Mouse (Mus musculus) cerebral cortex, adult 2 months (tissue): ENCODE measurements around the gene St6galnac4.

Source experiments
- WGBS: fragments of 180-500 bp; shearing (Covaris S2); methylation state at CpG from one replicate; pipeline ENCODE4 v1.1.7; 2018; 5-methylcytosine and 5-hydroxymethylcytosine counted together

Gene St6galnac4

DNA sequence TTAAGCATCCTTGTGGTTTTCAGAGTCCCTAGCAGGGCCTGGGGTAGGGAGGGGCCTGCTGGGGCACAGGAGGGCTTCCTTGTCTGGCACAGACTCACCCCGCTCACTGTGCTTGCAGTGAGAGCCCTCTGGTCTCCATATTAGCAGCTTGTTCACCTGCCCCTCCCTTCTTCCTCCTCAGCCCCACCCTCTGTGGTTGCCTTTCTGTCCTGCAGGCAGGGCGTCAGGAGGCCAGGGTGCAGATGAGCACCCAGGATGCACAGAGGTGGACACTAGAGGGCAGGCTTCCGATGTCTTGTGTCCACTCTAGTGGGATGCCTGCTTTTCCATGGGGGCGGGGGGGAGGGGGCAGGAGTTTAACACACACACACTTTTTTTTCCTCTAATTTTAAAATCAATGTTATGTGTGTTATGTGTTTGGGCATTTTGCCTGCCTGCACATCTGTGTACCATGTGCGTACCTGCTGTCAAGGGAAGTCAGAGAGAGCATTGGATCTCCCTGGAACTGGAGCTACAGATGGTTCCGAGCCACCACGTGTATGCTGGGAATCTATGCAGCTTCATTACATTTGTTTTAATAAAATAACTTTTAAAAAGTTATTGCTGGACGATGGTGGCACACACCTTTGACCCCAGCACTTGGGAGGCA lies 14.6 kb downstream of the St6galnac4 start:
- WGBS = 33% methylated on average over 8 of the region's 8 CpGs

DNA sequence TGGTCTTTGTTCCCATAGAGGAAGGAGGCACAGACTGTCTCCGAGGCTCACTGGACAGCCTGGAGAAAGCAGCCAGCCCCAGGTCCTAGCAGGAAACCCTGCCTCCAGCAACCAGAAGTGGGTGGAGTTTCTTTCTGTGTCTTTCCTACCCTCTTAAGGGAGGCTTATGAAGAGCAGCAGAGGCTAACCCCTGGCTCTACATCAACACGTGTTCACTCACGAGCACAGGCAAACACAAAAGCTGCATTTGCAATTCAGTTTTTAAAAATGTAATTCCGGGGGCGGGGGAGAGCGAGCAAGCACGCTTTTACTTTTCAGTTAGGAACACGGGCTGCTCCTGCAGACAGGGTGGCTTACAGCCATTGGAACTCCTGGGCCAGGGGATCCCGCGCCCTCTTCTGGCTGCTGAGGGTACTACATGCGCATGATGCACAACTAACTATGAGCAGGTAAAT lies 15.7 kb downstream of the St6galnac4 start:
- under 1% methylated on average over 11 of the region's 11 CpGs for WGBS

DNA sequence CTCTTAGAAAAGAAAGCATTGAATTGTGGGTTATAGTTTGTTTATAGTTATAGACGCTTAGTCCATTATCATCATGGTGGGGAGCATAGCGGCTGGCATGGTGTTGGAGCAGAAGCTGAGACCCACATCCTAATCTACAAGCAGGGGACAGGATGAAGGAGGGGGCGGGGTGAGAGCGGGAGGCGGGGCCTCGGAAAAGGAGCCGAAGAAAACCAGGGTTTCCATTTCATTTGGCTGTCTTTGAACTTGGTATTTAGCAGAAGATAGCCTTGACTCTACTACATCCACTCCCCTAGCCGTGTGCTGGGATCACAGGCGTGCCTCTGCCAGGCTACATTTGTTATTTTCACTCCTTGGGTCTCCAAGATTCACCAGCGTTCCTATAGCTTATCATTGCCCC lies 17.7 kb downstream of the St6galnac4 start:
- WGBS = 46% methylated on average over 10 of the region's 10 CpGs

DNA sequence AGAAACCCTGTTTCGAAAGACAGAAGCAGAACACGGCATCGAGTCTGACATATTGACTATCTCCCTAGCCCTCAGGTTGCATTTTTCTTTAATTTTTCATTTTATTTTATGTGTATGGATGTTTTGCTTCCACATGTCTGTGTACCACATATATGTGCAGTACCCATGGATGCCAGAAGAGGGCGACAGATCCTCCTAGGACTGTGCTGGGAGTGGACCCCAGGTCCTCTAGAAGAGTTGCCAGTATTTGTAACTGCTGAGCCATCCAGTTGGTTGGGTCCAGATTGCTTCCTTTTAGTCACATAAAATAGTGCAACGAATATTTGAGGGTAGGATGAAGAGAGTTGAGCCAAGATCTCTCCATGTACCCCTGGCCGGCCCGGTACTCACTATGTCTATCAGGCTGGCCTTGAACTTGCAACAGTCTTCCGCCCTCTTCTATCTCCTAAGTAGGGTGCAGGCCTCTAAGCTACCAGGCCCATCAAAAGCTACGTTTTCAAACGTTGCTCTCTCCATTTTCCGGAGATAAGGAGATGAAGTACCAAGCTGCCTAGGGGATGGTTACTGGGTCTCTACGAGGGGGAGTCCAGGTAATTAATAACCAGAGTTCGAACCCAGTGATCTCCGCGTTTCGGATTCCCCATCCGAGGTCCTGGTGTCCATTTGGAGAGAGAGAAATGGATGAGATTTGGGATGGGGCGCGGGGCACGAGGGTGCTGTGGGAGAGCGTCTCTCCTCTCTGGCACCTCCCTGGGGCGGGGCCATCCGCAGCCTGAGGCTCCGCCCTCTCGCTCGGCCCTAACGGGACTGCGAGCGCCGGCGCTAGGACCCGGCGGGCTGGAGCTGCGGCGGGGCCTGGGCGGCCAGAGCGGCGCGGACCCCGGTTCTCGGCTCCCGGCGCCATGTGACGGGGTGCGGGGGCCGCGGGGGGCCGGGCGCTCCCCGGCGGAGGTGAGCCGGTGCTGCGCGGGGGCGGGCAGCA lies 19.6 kb downstream of the St6galnac4 start:
- 12% methylated on average over 53 of the region's 55 CpGs for WGBS

DNA sequence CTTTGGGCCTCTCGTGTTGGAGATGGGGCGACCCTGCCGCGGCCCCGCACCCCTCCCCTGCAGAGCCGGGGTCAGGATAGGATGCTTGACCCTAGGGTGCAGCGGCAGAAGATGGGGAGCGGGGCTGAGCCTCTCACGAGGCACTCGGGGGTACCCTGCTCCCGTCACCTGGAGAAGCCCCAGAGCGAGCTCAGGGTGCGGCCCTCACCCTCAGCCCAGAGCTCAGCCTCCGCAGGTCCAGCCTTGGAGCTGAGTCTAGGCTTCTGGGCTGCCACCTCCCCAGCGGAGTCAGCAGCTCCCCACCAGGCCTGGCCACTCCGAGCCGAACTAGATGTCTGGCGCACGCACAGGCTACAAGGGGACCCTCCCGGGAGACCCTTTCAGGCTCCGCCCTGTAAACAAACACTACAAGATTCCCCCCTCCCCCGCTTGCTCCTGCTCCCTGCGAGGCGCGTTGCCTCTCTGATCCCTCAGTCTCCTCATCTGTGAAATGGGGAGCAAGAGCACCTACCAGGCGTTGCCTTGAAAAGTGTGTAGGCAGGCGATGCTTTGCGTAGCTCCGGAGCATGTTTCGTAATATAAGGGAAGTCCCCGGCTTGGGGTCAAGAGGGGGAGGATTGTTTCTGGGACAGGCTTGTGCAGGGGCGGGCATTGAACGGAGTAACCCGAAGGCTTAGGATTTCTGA lies 20.5 kb downstream of the St6galnac4 start:
- WGBS = 6% methylated on average over 34 of the region's 34 CpGs

DNA sequence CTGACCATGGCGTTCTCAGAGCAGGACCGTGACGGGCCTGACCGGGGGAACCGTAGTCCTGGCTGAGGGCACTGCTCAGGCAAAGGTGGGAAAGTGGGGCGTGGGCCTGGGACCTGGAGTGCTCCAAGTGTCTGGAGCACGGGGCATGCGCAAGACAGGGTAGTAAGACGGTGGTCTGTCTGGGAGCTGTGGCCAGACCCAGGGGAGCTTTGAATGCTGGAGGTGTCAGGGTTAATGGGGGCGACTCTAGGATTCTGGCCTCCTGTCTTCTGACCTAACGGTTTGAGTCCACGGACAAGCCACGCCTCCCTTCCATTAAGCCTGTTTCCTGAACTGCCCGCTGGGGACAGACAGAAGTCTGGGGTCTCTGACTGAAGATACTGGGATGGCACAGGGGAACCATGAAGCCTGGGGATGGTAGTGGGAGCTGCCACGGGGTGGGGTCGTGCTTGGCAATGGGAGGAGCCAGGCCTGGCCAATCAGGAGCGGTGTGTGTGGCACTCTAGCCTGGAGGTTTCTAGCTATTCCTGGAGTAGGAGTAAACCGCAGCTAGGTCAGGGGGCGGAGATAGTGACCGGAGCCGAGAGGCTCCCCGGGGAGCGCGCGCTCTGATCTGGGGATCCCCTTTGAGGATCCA lies 21.4 kb downstream of the St6galnac4 start:
- 14% methylated on average over 25 of the region's 25 CpGs for WGBS

DNA sequence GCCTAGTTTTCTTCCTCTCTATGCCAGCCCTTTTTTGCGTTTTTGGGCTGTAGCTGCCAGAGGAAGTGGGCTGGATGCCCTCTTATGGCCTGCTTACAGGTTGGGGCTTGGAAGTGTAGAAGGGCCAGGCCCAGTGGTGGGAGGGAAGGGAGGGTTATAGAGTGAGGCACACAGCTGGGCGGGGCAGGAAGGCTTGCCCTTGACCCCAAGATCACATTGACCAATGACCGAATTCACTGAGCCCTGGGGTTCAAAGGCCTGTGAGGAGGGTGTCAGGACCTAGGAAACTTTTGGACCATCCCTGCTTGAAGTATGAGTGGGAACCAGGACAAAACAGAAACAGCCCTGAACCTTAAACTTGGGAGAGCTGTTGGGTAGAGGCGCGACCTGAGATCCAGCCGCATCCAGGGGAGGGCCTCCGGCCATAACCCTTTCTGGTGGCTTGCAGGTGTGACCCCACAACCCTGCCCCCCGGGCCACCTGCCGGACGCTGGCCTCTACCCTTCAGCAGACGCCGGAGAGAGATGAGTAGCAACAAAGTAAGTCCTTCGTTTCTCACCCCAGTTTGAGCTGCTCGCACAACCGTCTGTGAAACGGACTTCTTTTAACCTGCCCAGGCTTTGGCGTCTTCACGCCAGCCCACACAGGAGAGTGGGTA lies 22.0 kb downstream of the St6galnac4 start:
- 62% methylated on average over 18 of the region's 18 CpGs for WGBS

DNA sequence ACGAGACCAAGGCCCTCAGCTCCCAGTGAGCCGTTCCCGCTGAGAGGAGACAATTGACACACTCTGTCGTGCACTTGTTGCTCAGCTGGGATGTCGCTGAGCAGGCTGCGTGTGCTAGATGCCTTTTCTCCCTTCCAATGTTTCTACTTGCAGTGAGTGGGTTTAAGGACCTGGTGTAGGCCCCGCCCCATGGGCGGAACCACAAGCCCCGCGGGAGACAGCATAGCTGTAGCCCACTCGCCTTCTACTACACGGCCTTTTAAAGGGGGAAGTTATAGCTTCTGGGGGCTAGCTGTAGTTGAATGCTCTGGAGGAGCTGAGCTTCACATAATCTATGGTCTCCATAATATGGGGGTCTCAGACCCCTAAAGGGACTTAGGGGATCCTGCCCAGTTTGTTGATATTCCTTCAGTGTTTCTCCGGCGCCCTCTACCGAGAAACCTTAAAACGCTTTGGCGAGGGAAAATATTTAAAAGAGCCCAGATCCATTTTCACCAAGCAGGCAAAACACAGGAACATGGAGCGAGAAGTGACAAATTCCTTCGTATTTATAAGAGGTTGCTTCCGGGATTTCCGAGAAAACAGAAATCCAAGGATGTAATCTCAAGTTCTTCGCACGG lies 23.8 kb downstream of the St6galnac4 start:
- WGBS = 8% methylated on average over 23 of the region's 23 CpGs

DNA sequence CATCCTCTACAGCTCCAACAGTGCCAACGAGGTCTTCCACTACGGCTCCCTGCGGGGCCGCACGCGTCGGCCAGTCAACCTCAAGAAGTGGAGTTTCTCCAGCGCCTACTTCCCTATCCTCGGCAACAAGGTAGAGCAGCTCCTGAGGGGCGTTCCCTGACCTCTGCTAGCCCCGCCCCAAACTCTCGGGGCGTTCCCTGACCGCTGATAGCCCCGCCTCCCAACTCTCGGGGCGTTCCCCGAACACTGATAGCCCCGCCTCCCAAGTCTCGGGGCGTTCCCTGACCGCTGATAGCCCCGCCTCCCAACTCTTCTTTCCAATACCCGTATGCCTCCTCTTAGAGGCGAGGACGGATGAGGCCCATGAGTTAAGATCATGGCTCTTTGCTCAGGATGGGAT lies 25.4 kb downstream of the St6galnac4 start:
- WGBS = 80% methylated on average over 26 of the region's 26 CpGs

DNA sequence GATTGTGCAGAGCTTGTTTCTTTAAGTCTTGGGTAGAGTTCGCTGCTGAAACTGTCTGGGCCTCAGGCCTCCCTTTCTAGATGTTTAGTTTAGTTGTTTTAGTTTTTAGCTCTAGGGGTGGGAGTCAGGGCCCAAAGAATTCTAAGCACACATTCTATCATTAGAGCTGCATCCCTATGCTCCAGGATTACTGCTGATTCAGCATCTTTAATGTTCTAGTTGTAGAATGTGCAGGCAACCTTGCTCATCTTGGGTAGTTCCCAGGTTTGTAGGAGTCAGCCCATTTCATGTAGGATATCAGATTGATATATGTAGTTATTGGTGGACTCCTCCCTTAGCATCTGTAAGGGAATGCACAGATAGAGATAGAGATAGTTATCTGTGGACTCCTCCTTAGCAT lies 30.2 kb downstream of the St6galnac4 start:
- WGBS = 100% methylated on average over 1 of the region's 1 CpGs

DNA sequence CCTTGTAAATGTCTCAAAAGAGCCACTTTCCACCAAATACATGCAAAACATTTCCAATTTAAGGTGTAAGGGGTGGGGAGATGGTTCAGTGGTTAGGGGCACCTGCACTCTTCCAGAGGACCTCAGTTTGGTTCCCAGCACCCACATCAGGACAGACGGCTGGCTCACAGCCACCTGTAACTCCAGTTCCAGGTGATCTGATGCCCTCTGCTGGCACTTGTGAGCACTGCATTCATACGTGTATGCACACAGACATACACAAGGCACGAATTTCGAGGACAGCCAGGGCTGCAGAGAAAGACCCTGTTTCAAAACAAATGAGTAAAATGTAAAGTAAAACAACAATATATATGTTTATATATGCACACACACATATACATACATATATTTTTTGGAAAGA lies 30.7 kb downstream of the St6galnac4 start:
- 96% methylated on average over 4 of the region's 4 CpGs for WGBS

DNA sequence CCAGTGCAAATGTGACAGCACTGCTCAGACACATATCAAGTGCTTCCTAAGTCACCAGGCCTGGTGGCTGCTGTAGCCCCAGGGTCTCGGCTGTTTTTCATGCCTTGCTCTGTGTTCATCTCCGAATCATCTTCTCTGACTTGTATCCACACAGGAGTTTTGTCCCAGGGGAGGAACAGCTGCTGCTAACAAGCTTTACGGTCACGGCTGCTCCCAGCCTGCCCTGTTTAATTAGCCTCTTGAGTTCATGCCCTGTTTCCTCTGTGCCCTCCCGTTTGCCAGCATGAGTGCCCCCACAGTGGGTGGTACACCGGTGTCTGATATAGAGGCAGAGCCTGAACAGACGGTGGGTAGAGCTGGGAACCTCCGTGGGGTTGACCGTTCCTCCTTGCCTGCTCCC lies 31.2 kb downstream of the St6galnac4 start:
- WGBS = 78% methylated on average over 9 of the region's 9 CpGs

DNA sequence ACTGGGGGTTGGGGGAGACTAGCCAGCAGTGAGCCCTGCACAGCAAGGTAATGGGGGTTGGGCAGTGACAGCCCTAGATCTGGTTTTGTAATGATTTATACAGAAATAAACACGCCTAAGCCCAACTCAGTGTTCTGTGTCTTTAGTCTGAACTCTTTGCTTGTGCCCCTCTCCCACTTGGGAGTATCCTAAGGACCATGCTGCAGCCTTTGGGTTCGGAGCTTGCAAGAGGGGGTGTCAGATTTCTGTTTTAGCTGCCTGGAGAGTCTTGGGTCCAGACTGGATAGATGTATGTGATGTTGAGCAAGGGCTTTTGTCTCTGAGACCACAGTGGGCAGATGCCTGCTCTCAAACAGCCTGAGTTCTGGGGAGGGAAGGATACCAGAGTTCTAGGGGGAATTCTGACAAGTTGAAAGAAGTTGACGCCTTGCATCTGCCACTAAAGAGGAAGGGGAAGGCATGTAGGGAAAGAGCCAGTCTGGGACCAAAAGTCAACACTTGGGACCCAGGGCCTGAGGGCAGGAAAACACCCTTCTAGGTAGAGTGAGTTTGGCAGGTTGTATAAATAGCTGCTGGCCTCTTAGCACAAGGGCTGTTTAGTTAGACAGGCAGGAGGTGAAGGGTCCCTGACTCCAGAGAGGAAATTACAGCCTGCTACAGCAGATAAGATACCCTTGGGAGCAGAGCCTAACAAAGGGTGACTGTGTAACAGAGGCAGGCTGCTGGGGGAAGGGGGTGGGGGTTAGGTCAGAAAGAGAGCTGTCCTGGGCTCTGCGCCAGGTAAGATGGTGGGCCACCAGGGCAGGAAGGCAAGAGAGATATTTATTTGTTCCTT lies 34.0 kb downstream of the St6galnac4 start:
- 68% methylated on average over 4 of the region's 4 CpGs for WGBS

DNA sequence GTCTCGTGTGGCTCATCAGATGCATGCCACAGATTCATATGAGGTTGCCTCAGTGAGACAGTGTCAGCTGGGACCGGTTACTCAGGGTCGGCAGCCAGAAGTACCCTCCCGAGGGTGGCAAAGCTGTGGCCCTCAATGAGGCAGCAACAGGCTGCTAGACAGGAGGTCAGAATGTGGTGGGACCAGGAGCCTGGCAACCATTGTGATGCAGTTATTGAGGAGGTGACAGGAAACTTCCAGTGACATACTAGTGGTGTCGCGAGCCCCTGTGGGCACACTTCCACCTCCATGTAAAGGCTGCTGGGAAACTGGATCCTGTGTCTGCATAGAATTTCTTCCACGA lies 34.6 kb downstream of the St6galnac4 start, which contains the start of gene Ak1:
Gene Ak1, plus strand, starts transcription at position 242 of the 343 bp plus-strand sequence.
- 41% methylated on average over 7 of the region's 7 CpGs for WGBS

DNA sequence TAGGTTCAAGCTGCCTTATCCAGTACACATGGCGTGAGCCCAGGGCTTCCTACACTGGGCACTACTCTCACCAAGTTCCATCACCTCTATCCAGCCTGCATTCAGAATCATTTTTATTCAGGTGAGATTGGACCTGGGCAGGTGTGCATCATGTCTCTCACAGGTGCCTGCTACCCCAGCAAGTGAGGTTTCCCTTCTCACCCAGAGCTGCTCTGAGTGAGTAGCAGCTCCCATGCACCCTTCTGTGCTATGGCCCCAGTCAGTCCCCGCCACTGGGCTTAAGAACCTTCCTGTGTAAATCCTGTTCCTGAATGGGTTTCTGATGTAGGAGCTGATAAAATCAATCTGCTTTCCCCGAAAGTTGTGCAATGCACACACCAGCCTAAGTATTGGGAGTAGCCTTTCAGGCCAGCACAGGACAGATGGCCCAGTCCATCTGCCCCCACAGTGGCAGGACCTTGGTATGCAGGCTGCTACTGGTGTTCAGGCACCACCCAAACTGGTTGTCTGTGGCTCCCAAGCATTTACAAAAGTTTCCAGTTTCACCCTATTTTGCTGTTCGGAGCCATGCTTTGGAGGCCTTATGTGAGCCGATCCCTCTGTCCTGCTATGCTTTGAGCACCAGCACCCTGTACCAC lies 37.3 kb downstream of the St6galnac4 start:
- 87% methylated on average over 5 of the region's 5 CpGs for WGBS

DNA sequence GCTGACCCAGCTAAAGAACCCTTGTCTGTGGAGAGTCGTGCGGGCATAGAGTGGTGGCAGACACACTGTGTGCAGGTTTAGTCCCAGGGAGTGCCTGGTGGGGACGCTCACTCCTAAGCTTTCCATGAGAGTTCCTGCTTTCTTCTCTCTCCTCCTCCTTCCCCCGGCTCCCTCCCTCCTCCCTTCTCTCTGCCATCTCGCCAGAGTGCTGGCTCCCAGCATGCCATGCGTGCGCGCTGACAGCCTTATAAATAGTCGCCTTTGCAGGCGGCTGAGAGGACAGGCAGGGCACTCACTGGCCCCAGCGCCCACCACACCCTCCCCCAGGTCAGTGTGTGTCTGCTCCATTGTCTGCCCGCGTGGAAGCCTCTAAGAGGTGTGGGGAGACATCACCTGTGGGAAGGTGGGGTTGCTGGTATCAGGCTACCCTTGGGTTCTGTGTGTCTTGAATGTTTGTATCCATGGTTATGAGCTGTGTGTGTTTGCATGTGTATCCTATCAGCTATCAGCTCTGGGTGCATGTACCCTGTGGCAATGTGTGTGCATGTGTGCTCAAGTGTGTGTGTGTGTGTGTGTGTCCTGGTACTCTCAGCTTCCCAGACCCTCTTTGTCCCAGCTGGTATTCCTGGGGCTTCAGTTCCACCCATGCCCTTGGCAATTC lies 38.4 kb downstream of the St6galnac4 start:
- 5% methylated on average over 13 of the region's 13 CpGs for WGBS

DNA sequence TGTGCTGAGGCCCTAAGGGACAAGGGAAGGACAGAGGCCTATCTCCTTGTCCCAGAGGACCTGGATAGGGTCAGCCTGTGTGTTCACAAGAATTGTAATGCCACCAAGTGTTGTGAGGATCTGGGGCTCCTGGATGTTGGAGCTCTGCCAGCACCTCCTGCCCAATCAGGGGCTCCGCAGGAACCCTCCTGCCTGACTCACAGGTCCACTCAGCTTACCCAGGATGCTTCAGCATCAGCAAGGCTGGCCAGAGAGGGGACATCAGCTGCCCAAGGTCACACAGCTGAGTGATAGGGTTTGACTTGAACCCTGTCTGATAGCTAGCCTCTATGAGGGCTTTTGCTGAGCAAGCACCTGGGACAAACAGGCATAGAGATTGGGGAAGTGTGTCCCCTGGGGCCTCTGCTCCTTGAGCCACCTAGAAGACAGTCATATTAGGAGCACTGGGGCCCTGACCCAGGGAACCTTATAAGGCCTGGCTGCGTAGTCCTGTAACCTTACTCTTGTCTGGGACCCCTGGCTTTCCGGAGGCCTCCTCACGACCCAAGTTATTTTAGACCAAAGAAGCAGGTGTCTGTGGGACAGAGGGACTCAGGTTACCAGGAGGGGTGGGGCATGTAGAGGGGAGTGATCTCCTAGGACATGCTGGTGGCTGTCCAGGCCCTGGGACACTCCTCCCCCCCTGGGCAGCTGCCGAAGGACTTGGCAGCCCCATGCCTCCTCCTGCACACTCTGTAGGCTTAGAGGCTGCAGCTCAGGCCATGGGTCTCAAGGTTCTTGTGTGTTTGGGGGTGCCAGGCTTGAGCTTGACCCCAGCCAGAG lies 39.2 kb downstream of the St6galnac4 start:
- WGBS = 31% methylated on average over 5 of the region's 5 CpGs
